Mouse (Mus musculus) adrenal gland, adult (tissue): ENCODE measurements at regions not wholly inside any gene's neighbourhood (a gene's known extent, or its start where the extent isn't known, plus 50 kb on each side); places are given as distances from the start of the nearest gene placed in this dataset.

ENCODE experiments used
- DNase-seq, 2 experiments: peaks; one replicate each; pipeline ENCODE4 v3.0.0; 2022 to 2023; ENCODE audit warnings: low spot score in 1 of 2; ENCODE audit not compliant: inconsistent age in 2 of 2

- DNase-seq: no peak
These were observed 119.1 kb downstream of the Vrk1 start for GRCm38 (mm10) chr12:106128944-106129724.

- DNase-seq: no peak
These were observed 120.1 kb downstream of the Vrk1 start for GRCm38 (mm10) chr12:106130071-106130676.

- no peak for DNase-seq
These were observed 122.7 kb downstream of the Vrk1 start for GRCm38 (mm10) chr12:106132715-106133114.

- no peak for DNase-seq
These were observed 128.4 kb downstream of the Vrk1 start for GRCm38 (mm10) chr12:106138466-106138865.

GRCm38 (mm10) chr12:106139491-106139890 lies 129.5 kb downstream of the Vrk1 start:
- no peak for DNase-seq

GRCm38 (mm10) chr12:106139927-106140326 lies 129.9 kb downstream of the Vrk1 start:
- no peak for DNase-seq

- DNase-seq: no peak
These were observed 130.6 kb downstream of the Vrk1 start for GRCm38 (mm10) chr12:106140671-106141070.

GRCm38 (mm10) chr12:106143548-106143947 lies 133.5 kb downstream of the Vrk1 start:
- no peak for DNase-seq

- DNase-seq: no peak
These were observed 146.8 kb downstream of the Vrk1 start for GRCm38 (mm10) chr12:106156837-106157236.

- no peak for DNase-seq
These were observed 147.8 kb downstream of the Vrk1 start for GRCm38 (mm10) chr12:106157827-106158226.

- DNase-seq: no peak
These were observed 148.6 kb downstream of the Vrk1 start for GRCm38 (mm10) chr12:106158620-106159019.

- no peak for DNase-seq
These were observed 161.3 kb downstream of the Vrk1 start for GRCm38 (mm10) chr12:106171301-106171700.

- no peak for DNase-seq
These were observed 163.2 kb downstream of the Vrk1 start for GRCm38 (mm10) chr12:106173211-106173610.

- peak in 1 of 2 experiments; percentile 37 for DNase-seq
These were observed 164.3 kb downstream of the Vrk1 start for GRCm38 (mm10) chr12:106174070-106174980.

- peak in 1 of 2 experiments; percentile 39 for DNase-seq
These were observed 165.1 kb downstream of the Vrk1 start for GRCm38 (mm10) chr12:106174981-106175700.

- no peak for DNase-seq
These were observed 167.3 kb downstream of the Vrk1 start for GRCm38 (mm10) chr12:106177302-106177701.

GRCm38 (mm10) chr12:106177861-106178260 lies 167.8 kb downstream of the Vrk1 start:
- no peak for DNase-seq

- DNase-seq: no peak
These were observed 168.7 kb downstream of the Vrk1 start for GRCm38 (mm10) chr12:106178688-106179205.

GRCm38 (mm10) chr12:106182923-106183322 lies 172.9 kb downstream of the Vrk1 start:
- no peak for DNase-seq

GRCm38 (mm10) chr12:106183973-106184372 lies 173.9 kb downstream of the Vrk1 start:
- no peak for DNase-seq
